Mouse (Mus musculus) natural killer cell, adult 2 months (primary cell): ENCODE measurements around the gene Zmym4.
"Not testable (repeated sequence)": the region's sequence is repeated elsewhere in the genome, so short reads cannot be mapped to it uniquely, and the experiment has no call there.

Source experiments
- DNase-seq, 2 experiments: peaks; one replicate each; pipeline ENCODE4 v3.0.0; 2022; ENCODE audit warnings: low spot score in 2 of 2

Gene Zmym4

GRCm38 (mm10) chr4:126967864-126968821, at the start of gene Zmym4:
TSS of gene Zmym4 (minus strand) at chr4:126968135.
- peak; percentile 86 to 92 for DNase-seq

- DNase-seq = no peak
Observed at GRCm38 (mm10) chr4:127016366-127016765, 48.4 kb upstream of the Zmym4 start.

- peak; percentile 87 to 89 for DNase-seq
Observed at GRCm38 (mm10) chr4:127015294-127015993, 47.5 kb upstream of the Zmym4 start.

GRCm38 (mm10) chr4:127005113-127005936, 37.4 kb upstream of the Zmym4 start:
- no peak for DNase-seq

- DNase-seq = no peak
Observed at GRCm38 (mm10) chr4:127004384-127004783, 36.4 kb upstream of the Zmym4 start.

GRCm38 (mm10) chr4:127000601-127001105, 32.7 kb upstream of the Zmym4 start:
- DNase-seq = no peak

- DNase-seq = not testable (repeated sequence)
Observed at GRCm38 (mm10) chr4:126999372-126999771, 31.4 kb upstream of the Zmym4 start.

- peak; percentile 25 to 52 for DNase-seq
Observed at GRCm38 (mm10) chr4:126992356-126992755, 24.4 kb upstream of the Zmym4 start.

GRCm38 (mm10) chr4:126990553-126990952, 22.6 kb upstream of the Zmym4 start:
- no peak for DNase-seq

- DNase-seq = no peak
Observed at GRCm38 (mm10) chr4:126988503-126988902, 20.6 kb upstream of the Zmym4 start.

- DNase-seq = no peak
Observed at GRCm38 (mm10) chr4:126986768-126987167, 18.8 kb upstream of the Zmym4 start.

GRCm38 (mm10) chr4:126983736-126984525, 16.0 kb upstream of the Zmym4 start:
- not testable (repeated sequence) for DNase-seq

- no peak for DNase-seq
Observed at GRCm38 (mm10) chr4:126983321-126983720, 15.4 kb upstream of the Zmym4 start.

- DNase-seq = no peak
Observed at GRCm38 (mm10) chr4:126978706-126979105, 10.8 kb upstream of the Zmym4 start.

GRCm38 (mm10) chr4:126977467-126977866, 9.5 kb upstream of the Zmym4 start:
- DNase-seq = peak in 1 of 2 experiments; percentile 40

- no peak for DNase-seq
Observed at GRCm38 (mm10) chr4:126967241-126967863, 583 bp downstream of the Zmym4 start.

GRCm38 (mm10) chr4:126958682-126959081, 9.3 kb downstream of the Zmym4 start:
- no peak for DNase-seq

- DNase-seq = no peak
Observed at GRCm38 (mm10) chr4:126958261-126958660, 9.7 kb downstream of the Zmym4 start.

GRCm38 (mm10) chr4:126957434-126957833, 10.5 kb downstream of the Zmym4 start:
- DNase-seq = no peak

- not testable (repeated sequence) for DNase-seq
Observed at GRCm38 (mm10) chr4:126950801-126951200, 17.1 kb downstream of the Zmym4 start.
